Mouse (Mus musculus) embryonic facial prominence, embryonic 10.5 days (tissue): ENCODE measurements around the gene Umod. TPM values are rescaled to one million over a fixed set of nuclear protein-coding genes. Genes with fewer than 3 reads are reported as not detected.

Source experiments
- DNase-seq: peaks from one replicate; pipeline ENCODE4 v3.0.0-alpha.2; 2017; ENCODE audit warnings: low spot score
- H3K27ac ChIP-seq: fragments of 300-500 bp; sonication (generic); replicated peaks from 2 replicates; pipeline ENCODE4 v1.5.1; 2016; ENCODE audit warnings: mild to moderate bottlenecking
- H3K27me3 ChIP-seq: fragments of 300-500 bp; sonication (generic); replicated peaks from 2 replicates; pipeline ENCODE4 v1.6.1; 2016; ENCODE audit warnings: low read depth, mild to moderate bottlenecking; ENCODE audit not compliant: poor library complexity, severe bottlenecking
- H3K36me3 ChIP-seq: fragments of 300-500 bp; sonication (generic); replicated peaks from 2 replicates; pipeline ENCODE4 v1.6.1; 2016; ENCODE audit warnings: mild to moderate bottlenecking, moderate library complexity
- H3K4me1 ChIP-seq: fragments of 300-500 bp; sonication (generic); 2 replicates; pipeline ENCODE4 v1.6.1; 2016
- H3K4me3 ChIP-seq: fragments of 300-500 bp; sonication (generic); 2 replicates; pipeline ENCODE4 v1.5.1; 2016; ENCODE audit warnings: mild to moderate bottlenecking, moderate library complexity
- H3K9me3 ChIP-seq: fragments of 300-500 bp; sonication (generic); 2 replicates; pipeline ENCODE4 v1.6.1; 2016; ENCODE audit warnings: mild to moderate bottlenecking
- WGBS: fragments of 180-500 bp; shearing (Covaris S2); methylation state at CpG from one replicate; pipeline ENCODE4 v1.1.7; 2016; 5-methylcytosine and 5-hydroxymethylcytosine counted together
- polyA plus RNA-seq: library from polyadenylated mRNA; unstranded; fragments of >200 nt; fragmentation: Nextera tagmentation; extraction: Ambion mirVana; gene quantifications from 2 replicates; pipeline ENCODE4 v1.2.1, GENCODE M21; 2016

Umod gene
- not detected in 2 replicates for polyA plus RNA-seq

- Histone ChIP-seq H3K36me3 (no peaks in the 10 kb centered on the region), H3K27me3 (no peaks in the 10 kb centered on the region), H3K9me3 (no peaks in the 10 kb centered on the region), H3K27ac (no peak within 1 kb of the TSS), H3K4me1 (no peaks in the 10 kb centered on the region), H3K4me3 (no peak within 1 kb of the TSS)
- no peak for DNase-seq
These were observed at the start of gene Umod for GRCm38 (mm10) chr7:119479256-119479655. Gene Umod (minus strand): TSS chr7:119479282.

- DNase-seq = no peak
- Histone ChIP-seq H3K36me3 (no peaks in the 10 kb centered on the region), H3K4me1 (peaks cover 6% of the 10 kb centered on the region; the same call in 1 of the 2 replicates), H3K27ac (no peak overlapping the region), H3K9me3 (no peaks in the 10 kb centered on the region), H3K4me3 (no peak overlapping the region), H3K27me3 (no peaks in the 10 kb centered on the region)
- 78% methylated on average over 7 of the region's 7 CpGs for WGBS
These were observed 49.5 kb upstream of the Umod start for GRCm38 (mm10) chr7:119528617-119529016.

DNA sequence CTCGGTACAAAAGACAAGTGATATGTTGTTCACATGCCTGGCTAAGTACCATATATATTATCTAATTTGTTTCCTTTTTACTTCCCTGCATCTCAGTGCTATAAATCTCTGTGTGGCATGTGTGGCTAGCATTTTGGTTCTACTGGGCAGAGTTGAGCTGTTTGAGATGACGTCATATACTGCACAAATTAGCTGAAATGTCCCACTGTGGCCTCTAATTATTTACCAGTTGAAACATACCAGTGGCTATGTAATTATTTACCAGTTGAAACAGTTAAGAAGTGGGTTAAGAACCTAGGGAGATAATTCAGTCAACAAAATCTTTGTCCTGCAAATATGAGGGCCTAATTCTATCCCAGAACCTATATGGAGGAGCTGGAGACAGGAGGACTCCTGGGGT, 48.5 kb upstream of the Umod start:
- H3K9me3 ChIP-seq = no peaks in the 10 kb centered on the region
- H3K27me3 ChIP-seq = no peaks in the 10 kb centered on the region
- H3K4me1 ChIP-seq = peaks cover 6% of the 10 kb centered on the region; the same call in 1 of the 2 replicates
- H3K36me3 ChIP-seq = no peaks in the 10 kb centered on the region
- H3K27ac ChIP-seq = no peak overlapping the region
- DNase-seq = no peak
- WGBS = 72% methylated on average over 2 of the region's 2 CpGs
- H3K4me3 ChIP-seq = no peak overlapping the region

GRCm38 (mm10) chr7:119527135-119527534, 48.1 kb upstream of the Umod start:
- Histone ChIP-seq H3K4me1 (peaks cover 6% of the 10 kb centered on the region; the same call in 1 of the 2 replicates), H3K27ac (no peak overlapping the region), H3K4me3 (no peak overlapping the region), H3K9me3 (no peaks in the 10 kb centered on the region), H3K27me3 (no peaks in the 10 kb centered on the region), H3K36me3 (no peaks in the 10 kb centered on the region)
- 95% methylated on average over 1 of the region's 1 CpGs for WGBS
- no peak for DNase-seq

DNA sequence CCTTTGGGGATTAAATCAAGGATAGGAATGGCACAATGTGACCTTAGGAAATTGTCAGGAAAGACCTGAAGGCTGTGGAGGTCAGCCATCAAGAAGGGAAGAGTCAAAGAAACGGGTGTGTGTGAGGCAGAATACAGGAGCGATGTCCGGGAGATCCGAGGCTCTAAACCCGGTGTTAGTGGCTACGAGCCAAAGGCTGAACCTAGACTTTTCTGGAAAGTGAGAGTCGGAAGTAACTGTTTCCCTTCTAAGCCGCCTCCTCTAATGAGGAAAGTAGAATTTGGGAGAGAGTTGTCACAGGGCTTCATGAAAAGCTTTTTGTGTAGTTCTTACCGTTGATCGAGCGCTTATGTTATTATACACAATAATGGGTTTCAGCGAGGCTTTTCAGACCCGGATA, 47.4 kb upstream of the Umod start:
- WGBS = 75% methylated on average over 13 of the region's 13 CpGs
- Histone ChIP-seq H3K27me3 (no peaks in the 10 kb centered on the region), H3K4me3 (no peak overlapping the region), H3K27ac (no peak overlapping the region), H3K36me3 (no peaks in the 10 kb centered on the region), H3K9me3 (no peaks in the 10 kb centered on the region), H3K4me1 (peaks cover 6% of the 10 kb centered on the region; the same call in 1 of the 2 replicates)
- DNase-seq = no peak

GRCm38 (mm10) chr7:119525881-119526281, 46.8 kb upstream of the Umod start:
- no peaks in the 10 kb centered on the region for H3K9me3 ChIP-seq
- no peaks in the 10 kb centered on the region for H3K27me3 ChIP-seq
- no peak for DNase-seq
- no peaks in the 10 kb centered on the region for H3K36me3 ChIP-seq
- 61% methylated on average over 2 of the region's 2 CpGs for WGBS
- no peak overlapping the region for H3K4me3 ChIP-seq
- H3K27ac ChIP-seq = no peak overlapping the region
- H3K4me1 ChIP-seq = peaks cover 6% of the 10 kb centered on the region; the same call in 1 of the 2 replicates

GRCm38 (mm10) chr7:119523389-119523788, 44.3 kb upstream of the Umod start, which contains the start of gene Pdilt:
Gene Pdilt (minus strand): TSS chr7:119523489.
- Histone ChIP-seq H3K4me3 (no peak within 1 kb of the TSS), H3K27me3 (no peaks in the 10 kb centered on the region), H3K36me3 (no peaks in the 10 kb centered on the region), H3K27ac (no peak within 1 kb of the TSS), H3K9me3 (no peaks in the 10 kb centered on the region), H3K4me1 (peaks cover 6% of the 10 kb centered on the region; the same call in 1 of the 2 replicates)
- no peak for DNase-seq
- 76% methylated on average over 4 of the region's 4 CpGs for WGBS

DNA sequence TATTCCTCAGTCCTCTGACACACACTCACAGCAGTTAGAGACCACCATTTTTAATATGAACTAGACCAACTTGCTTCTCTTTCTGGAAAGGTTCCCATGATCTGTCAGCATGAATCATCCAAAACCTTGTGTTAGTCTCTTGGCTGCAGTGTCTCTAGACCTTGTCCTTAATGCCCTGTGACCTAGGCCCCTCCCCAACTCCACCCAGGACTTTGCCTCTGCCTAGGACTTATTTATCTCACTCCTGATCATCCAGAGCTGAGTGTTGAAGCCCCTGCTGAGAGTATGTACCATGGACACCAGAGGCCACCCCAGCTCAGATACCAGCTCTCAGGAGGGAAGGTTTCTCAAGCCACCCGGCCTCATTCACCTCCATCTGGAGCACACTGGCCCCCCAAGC, 43.3 kb upstream of the Umod start:
- peaks cover 6% of the 10 kb centered on the region; the same call in 1 of the 2 replicates for H3K4me1 ChIP-seq
- no peak overlapping the region for H3K4me3 ChIP-seq
- no peaks in the 10 kb centered on the region for H3K9me3 ChIP-seq
- no peak overlapping the region for H3K27ac ChIP-seq
- no peaks in the 10 kb centered on the region for H3K27me3 ChIP-seq
- DNase-seq = no peak
- 83% methylated on average over 1 of the region's 1 CpGs for whole genome bisulfite sequencing
- no peaks in the 10 kb centered on the region for H3K36me3 ChIP-seq

DNA sequence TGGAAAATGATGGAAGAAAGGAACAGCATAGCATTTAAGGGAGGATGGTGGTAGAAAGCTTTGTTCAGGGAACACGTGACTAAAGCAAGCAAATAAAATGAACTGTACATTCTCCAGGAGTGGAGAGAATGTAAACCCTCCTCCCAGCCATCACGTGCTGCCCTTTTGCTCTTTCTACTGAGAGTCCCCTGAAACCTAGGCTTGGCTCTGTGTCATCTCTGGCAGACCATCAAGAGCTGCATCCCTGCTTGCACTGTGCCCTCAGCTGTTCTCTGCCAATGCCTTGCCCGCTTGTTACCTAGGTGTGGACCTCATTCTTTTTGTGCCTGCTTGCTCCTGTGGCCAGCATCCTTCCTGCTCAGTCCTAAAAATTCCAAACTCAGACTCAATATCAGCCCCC, 42.7 kb upstream of the Umod start:
- Histone ChIP-seq H3K9me3 (no peaks in the 10 kb centered on the region), H3K4me3 (no peak overlapping the region), H3K27ac (no peak overlapping the region), H3K27me3 (no peaks in the 10 kb centered on the region), H3K4me1 (peaks cover 6% of the 10 kb centered on the region; the same call in 1 of the 2 replicates), H3K36me3 (no peaks in the 10 kb centered on the region)
- DNase-seq = no peak
- WGBS = 86% methylated on average over 3 of the region's 3 CpGs

- Histone ChIP-seq H3K36me3 (no peaks in the 10 kb centered on the region), H3K27me3 (no peaks in the 10 kb centered on the region), H3K27ac (no peak overlapping the region), H3K4me3 (no peak overlapping the region), H3K9me3 (no peaks in the 10 kb centered on the region), H3K4me1 (no peaks in the 10 kb centered on the region)
- DNase-seq = peak; percentile 75
- WGBS = 50% methylated on average over 5 of the region's 5 CpGs
These were observed 40.6 kb upstream of the Umod start for GRCm38 (mm10) chr7:119519654-119520053.

DNA sequence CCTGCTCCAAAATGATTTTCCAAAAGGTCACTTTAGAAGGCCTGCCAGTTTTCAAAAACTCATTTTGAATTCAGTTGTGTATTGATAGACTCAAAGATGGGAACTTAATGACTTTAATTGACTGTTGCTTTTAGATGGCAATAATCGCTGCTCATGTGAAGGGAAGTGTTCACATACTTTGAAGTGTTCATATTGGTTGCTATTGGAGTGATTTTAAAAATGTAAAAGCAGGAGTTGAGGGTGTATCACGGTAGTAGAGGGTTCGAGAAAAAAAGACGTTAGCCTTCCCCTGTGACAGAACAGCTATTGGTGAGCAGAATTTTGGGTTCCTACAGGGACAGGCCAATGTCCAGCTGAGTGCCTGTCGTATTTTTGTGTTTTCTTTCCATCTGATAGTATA, 40.1 kb upstream of the Umod start, which contains the start of gene Acsm5:
Gene Acsm5 (plus strand): TSS at position 301 of the 400 bp plus-strand sequence.
- H3K4me3 ChIP-seq = no peak within 1 kb of the TSS
- H3K27me3 ChIP-seq = no peaks in the 10 kb centered on the region
- WGBS = 74% methylated on average over 5 of the region's 5 CpGs
- no peaks in the 10 kb centered on the region for H3K36me3 ChIP-seq
- H3K4me1 ChIP-seq = no peaks in the 10 kb centered on the region
- DNase-seq = no peak
- no peaks in the 10 kb centered on the region for H3K9me3 ChIP-seq
- H3K27ac ChIP-seq = no peak within 1 kb of the TSS

DNA sequence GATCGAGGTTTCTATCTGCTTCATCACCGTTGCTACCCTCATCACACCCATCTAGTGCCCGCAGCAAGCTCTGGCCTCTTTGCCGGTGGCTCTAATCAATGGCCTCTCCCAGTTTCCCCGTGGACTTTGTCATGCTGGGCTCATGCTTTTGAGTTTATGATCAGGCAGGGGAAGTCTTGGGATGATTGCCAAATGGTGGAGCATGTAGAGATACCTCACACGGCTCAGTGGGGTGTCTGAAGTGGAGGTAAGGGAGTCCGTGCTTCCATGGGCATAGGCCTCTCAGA, 37.1 kb upstream of the Umod start:
- Histone ChIP-seq H3K4me3 (no peak overlapping the region), H3K36me3 (no peaks in the 10 kb centered on the region), H3K27me3 (no peaks in the 10 kb centered on the region), H3K27ac (no peak overlapping the region), H3K4me1 (no peaks in the 10 kb centered on the region), H3K9me3 (no peaks in the 10 kb centered on the region)
- 85% methylated on average over 7 of the region's 7 CpGs for WGBS
- DNase-seq = no peak

DNA sequence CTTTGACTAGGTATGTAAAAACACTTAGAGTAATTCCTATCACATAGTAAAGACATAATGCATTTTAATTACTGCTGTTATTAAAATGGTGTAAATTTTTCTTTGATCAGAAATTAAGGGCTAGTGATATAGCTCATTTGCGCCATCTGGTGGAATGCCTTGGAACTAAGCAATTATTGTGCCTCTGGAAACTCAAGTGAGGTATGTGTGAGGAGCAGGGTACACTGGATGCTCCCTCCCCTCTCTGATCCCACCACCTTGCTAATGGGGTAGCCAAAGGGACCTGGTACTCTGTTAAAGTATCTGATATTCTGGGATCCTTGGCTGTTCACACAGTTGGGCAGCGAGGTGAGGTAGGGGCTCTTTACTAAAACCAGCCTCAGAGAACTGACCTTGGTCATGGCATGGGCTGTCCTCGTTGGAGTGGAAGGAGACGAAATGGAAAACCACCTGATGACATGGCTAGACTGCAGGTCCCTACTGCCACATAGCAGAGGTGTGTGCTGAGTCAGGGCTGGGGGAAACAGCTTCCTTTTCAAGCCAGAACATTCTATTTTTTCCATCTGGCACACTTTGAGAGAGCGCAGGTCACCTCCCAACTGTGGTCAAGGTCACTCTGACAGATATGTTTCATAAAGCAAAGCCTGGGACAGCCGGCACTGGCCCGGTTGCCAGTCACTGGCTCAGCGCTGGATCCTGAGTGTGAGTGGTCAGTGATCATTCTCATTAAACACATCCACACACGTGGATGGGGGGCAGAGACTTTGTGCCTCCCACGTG, 36.6 kb upstream of the Umod start:
- H3K36me3 ChIP-seq = no peaks in the 10 kb centered on the region
- H3K27ac ChIP-seq = no peak overlapping the region
- 71% methylated on average over 10 of the region's 10 CpGs for WGBS
- no peaks in the 10 kb centered on the region for H3K4me1 ChIP-seq
- no peaks in the 10 kb centered on the region for H3K27me3 ChIP-seq
- H3K4me3 ChIP-seq = no peak overlapping the region
- DNase-seq = peak; percentile 32
- H3K9me3 ChIP-seq = no peaks in the 10 kb centered on the region
